Mouse (Mus musculus): ENCODE measurements around the gene Ogfrl1. TPM values are rescaled to one million over a fixed set of nuclear protein-coding genes. Genes with fewer than 3 reads are reported as not detected.

Ogfrl1 gene
- polyA plus RNA-seq, 1 experiment from 2014 or later, result 12.9 TPM

GRCm38 (mm10) chr1:23320591-23321195 is 76.9 kb downstream of the Ogfrl1 start:
- no peaks in the 10 kb centered on the region for H3K36me3 ChIP-seq (ENCODE audit: control insufficient read depth, insufficient read depth, low read length)
- H3K27me3 ChIP-seq (replicated peaks; ENCODE audit: control insufficient read depth, insufficient read depth, low read length), result no peaks in the 10 kb centered on the region
- 88% methylated on average over 7 of the region's 7 CpGs for WGBS
- H3K4me2 ChIP-seq (ENCODE audit: low read depth, low read length), result no peak overlapping the region
- H3K9ac ChIP-seq (ENCODE audit: low read depth, low read length), result no peak overlapping the region
- H3K4me1 ChIP-seq (ENCODE audit: control insufficient read depth, insufficient read depth, low read length), result no peaks in the 10 kb centered on the region
- no peak for ATAC-seq (ENCODE audit: low read depth)
- H3K4me3 ChIP-seq (ENCODE audit: low read depth, low read length), result no peak overlapping the region
- H3K27ac ChIP-seq (replicated peaks; ENCODE audit: low read depth, low read length), result no peak overlapping the region
- DNase-seq (ENCODE audit: low spot score), result no peak
- H3K9me3 ChIP-seq (ENCODE audit: control insufficient read depth, low read length), result no peaks in the 10 kb centered on the region

Data from embryonic facial prominence, embryonic 14.5 days (tissue).